Mouse (Mus musculus) midbrain, embryonic 13.5 days (tissue): ENCODE data around the gene Capns2. TPM values are rescaled to one million over a fixed set of nuclear protein-coding genes. Genes with fewer than 3 reads are reported as not detected.

Source experiments
- ATAC-seq: fragments of 200-750 bp; cut with Nextera tagmentation; 2 replicates; pipeline ENCODE4 v1.8.0; 2017; ENCODE audit warnings: mild to moderate bottlenecking, moderate TSS enrichment, moderate library complexity
- H3K27ac ChIP-seq: fragments of 300-500 bp; sonication (generic); 2 replicates; pipeline ENCODE4 v1.5.1; 2015; ENCODE audit warnings: inconsistent platforms, mild to moderate bottlenecking, moderate library complexity
- H3K27me3 ChIP-seq: fragments of 300-500 bp; sonication (generic); 2 replicates; pipeline ENCODE4 v1.6.1; 2015; ENCODE audit warnings: mild to moderate bottlenecking, inconsistent platforms
- H3K36me3 ChIP-seq: fragments of 300-500 bp; sonication (generic); 2 replicates; pipeline ENCODE4 v1.6.1; 2015; ENCODE audit warnings: mild to moderate bottlenecking, inconsistent platforms
- H3K4me1 ChIP-seq: fragments of 300-500 bp; sonication (generic); replicated peaks from 2 replicates; pipeline ENCODE4 v1.6.1; 2015; ENCODE audit warnings: inconsistent platforms
- H3K4me2 ChIP-seq: fragments of 300-500 bp; sonication (generic); replicated peaks from 2 replicates; pipeline ENCODE4 v1.6.1; 2015; ENCODE audit warnings: moderate library complexity, mild to moderate bottlenecking, inconsistent platforms
- H3K4me3 ChIP-seq: fragments of 300-500 bp; sonication (generic); replicated peaks from 2 replicates; pipeline ENCODE4 v1.5.1; 2015; ENCODE audit warnings: mild to moderate bottlenecking, inconsistent platforms
- H3K9ac ChIP-seq: fragments of 300-500 bp; sonication (generic); replicated peaks from 2 replicates; pipeline ENCODE4 v1.6.1; 2015; ENCODE audit warnings: mild to moderate bottlenecking, inconsistent platforms
- H3K9me3 ChIP-seq: fragments of 300-500 bp; sonication (generic); 2 replicates; pipeline ENCODE4 v1.6.1; 2016; ENCODE audit warnings: mild to moderate bottlenecking, inconsistent platforms
- WGBS: fragments of 180-500 bp; shearing (Covaris S2); methylation state at CpG from one replicate; pipeline ENCODE4 v1.1.7; 2015; 5-methylcytosine and 5-hydroxymethylcytosine counted together
- polyA plus RNA-seq: library from polyadenylated mRNA; unstranded; fragments of >200 nt; fragmentation: Nextera tagmentation; extraction: Ambion mirVana; gene quantifications from 2 replicates; pipeline ENCODE4 v1.2.1, GENCODE M21; 2015

Capns2 gene
- 0.22 and 0.34 TPM in 2 replicates for polyA plus RNA-seq

DNA sequence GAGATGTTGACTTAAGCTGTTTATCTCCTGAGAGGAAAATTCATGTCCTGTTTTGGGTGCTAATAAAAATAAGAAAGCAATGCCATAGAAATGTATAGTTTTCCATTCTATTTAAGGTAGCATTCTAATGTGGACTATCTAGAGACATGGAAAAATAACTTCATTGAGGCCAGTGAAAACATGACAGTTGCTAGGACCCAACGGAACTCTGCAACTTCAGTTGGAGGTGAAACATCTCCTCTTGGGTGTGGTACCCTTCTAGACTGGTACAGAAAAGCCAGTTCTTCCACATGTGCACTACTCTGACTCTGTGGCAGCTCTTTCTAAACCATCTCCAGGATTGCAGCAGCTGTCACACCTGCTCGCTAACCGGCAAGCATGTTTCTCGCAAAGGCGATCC is at the start of gene Capns2:
TSS of gene Capns2 (plus strand) at position 301 of the 400 bp plus-strand sequence.
- H3K4me1 ChIP-seq, result no peaks in the 10 kb centered on the region
- no peaks in the 10 kb centered on the region for H3K36me3 ChIP-seq
- H3K27me3 ChIP-seq, result no peaks in the 10 kb centered on the region
- H3K9ac ChIP-seq, result no peak within 1 kb of the TSS
- H3K4me3 ChIP-seq, result no peak within 1 kb of the TSS
- H3K27ac ChIP-seq, result no peak within 1 kb of the TSS
- WGBS, result 93% methylated on average over 5 of the region's 5 CpGs
- no peaks in the 10 kb centered on the region for H3K9me3 ChIP-seq
- H3K4me2 ChIP-seq, result no peak within 1 kb of the TSS
- no peak for ATAC-seq

DNA sequence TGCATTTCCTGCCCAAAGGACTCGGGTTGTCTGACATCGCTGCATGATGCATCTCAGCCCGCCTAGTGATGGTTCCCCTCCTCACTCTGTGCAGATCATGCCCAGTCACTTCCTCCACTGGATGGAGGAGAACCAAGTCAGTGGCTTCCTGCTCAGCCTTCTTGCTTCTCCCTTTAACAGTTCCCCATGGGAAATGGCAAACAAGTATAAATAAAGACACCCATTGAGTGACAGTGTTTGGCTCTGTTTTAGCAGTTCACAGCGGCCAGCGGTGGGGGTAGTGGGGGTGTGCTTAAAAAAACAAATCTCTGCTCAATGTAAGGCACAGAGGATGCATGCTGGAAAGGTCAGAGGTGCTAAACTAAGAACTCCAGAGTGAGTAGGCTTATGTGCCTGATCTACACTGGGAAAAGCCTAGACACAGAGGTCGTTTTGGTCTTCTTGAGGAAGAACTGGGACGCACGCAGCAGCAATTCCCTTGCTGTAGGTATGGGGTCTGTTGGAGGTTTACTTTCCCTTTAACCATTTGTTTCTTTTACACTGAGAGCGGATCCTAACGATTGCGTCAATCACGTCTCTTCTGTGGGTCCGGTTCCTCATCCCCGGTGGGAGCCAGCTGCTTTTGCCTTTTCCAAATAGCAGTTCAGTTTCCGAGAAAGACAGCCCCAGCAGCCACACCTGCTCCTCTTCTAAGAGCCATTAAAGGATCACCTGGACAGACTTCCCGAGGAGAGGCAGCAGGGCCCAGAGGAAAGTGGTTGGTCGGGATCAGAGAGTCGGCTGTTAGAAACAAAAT is 47.8 kb upstream of the Capns2 start:
- 69% methylated on average over 18 of the region's 18 CpGs for WGBS
- no peak for ATAC-seq
- peaks cover 21% of the 10 kb centered on the region for H3K27me3 ChIP-seq

GRCm38 (mm10) chr8:92854673-92855072 is 46.5 kb upstream of the Capns2 start:
- Histone ChIP-seq H3K4me1 (peaks cover 18% of the 10 kb centered on the region; the same call in 1 of the 2 replicates), H3K4me3 (peak overlapping the region; percentile 68), H3K4me2 (peak overlapping the region; percentile 70), H3K9ac (no peak overlapping the region), H3K27me3 (peaks cover 21% of the 10 kb centered on the region), H3K27ac (no peak overlapping the region), H3K36me3 (no peaks in the 10 kb centered on the region), H3K9me3 (0 out of 2 replicates have a peak, but pooled peaks cover 2% of the 10 kb centered on the region)
- ATAC-seq, result no peak; the same call in 1 of the 2 replicates
- 80% methylated on average over 3 of the region's 3 CpGs for WGBS

More for the DNA sequence above, 47.8 kb upstream of the Capns2 start:
- no peak overlapping the region for H3K4me2 ChIP-seq
- no peak overlapping the region for H3K27ac ChIP-seq
- H3K9ac ChIP-seq, result no peak overlapping the region
- 0 out of 2 replicates have a peak, but pooled peaks cover 2% of the 10 kb centered on the region for H3K9me3 ChIP-seq
- no peak overlapping the region for H3K4me3 ChIP-seq
- H3K4me1 ChIP-seq, result peaks cover 18% of the 10 kb centered on the region; the same call in 1 of the 2 replicates
- no peaks in the 10 kb centered on the region for H3K36me3 ChIP-seq

- 1% methylated on average over 50 of the region's 50 CpGs for WGBS
- H3K36me3 ChIP-seq, result no peaks in the 10 kb centered on the region
- peak within 1 kb of the TSS; percentile 70 for H3K4me2 ChIP-seq
- peak within 1 kb of the TSS; percentile 79 for H3K9ac ChIP-seq
- peaks cover 21% of the 10 kb centered on the region for H3K27me3 ChIP-seq
- peaks cover 13% of the 10 kb centered on the region; the same call in 1 of the 2 replicates for H3K4me1 ChIP-seq
- H3K9me3 ChIP-seq, result 0 out of 2 replicates have a peak, but pooled peaks cover 2% of the 10 kb centered on the region
- peak within 1 kb of the TSS; percentile 68 for H3K4me3 ChIP-seq
- ATAC-seq, result peak; percentile 83
- H3K27ac ChIP-seq, result no peak within 1 kb of the TSS
Measured at GRCm38 (mm10) chr8:92855171-92855894, 45.9 kb upstream of the Capns2 start, which contains the start of gene Lpcat2. Gene Lpcat2 (plus strand): TSS chr8:92855339.

GRCm38 (mm10) chr8:92856273-92856986 is 44.8 kb upstream of the Capns2 start:
- Histone ChIP-seq H3K27me3 (peaks cover 21% of the 10 kb centered on the region), H3K9me3 (0 out of 2 replicates have a peak, but pooled peaks cover 2% of the 10 kb centered on the region), H3K4me1 (peaks cover 11% of the 10 kb centered on the region; the same call in 1 of the 2 replicates), H3K9ac (no peak overlapping the region), H3K4me3 (peak overlapping the region; percentile 68), H3K36me3 (no peaks in the 10 kb centered on the region), H3K4me2 (peak overlapping the region; percentile 70), H3K27ac (no peak overlapping the region)
- WGBS, result 93% methylated on average over 7 of the region's 7 CpGs
- ATAC-seq, result no peak

DNA sequence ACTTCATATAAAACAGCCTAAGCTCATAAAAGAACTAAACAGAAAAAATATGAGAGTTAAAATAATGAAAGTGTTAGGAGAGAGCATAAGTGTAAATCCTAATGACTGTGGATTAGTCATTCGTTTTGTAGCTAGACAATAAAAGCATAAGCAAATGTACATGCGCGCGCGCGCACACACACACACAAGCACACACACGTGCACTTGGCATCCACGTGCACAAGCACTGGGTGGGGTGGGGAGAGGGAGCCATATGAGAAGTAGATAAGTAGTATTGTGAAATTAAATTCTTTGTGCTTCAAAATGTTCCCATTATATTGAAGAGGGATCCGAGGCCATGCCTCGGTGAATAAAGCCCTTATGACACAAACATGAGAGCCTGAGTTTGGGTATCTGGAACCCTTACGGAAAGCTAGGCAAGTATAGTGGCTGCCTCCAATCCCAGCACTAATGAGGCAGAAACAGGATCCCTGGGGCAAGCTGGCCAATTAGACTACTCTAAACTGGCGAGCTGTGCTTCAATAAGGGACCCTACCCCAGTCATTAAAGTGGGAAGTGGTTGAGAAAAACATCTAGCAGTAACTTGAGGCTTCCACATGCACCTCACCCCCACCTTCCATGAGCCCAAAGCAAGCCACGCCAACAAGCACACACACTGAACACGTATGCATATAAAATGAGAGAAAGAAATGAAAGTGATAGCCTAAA is 42.6 kb upstream of the Capns2 start:
- 0 out of 2 replicates have a peak, but pooled peaks cover 4% of the 10 kb centered on the region for H3K9me3 ChIP-seq
- H3K27ac ChIP-seq, result no peak overlapping the region
- ATAC-seq, result no peak
- H3K4me1 ChIP-seq, result peaks cover 11% of the 10 kb centered on the region; the same call in 1 of the 2 replicates
- no peak overlapping the region for H3K4me2 ChIP-seq
- no peak overlapping the region for H3K9ac ChIP-seq
- WGBS, result 89% methylated on average over 14 of the region's 14 CpGs
- no peak overlapping the region for H3K4me3 ChIP-seq
- no peaks in the 10 kb centered on the region for H3K36me3 ChIP-seq
- peaks cover 21% of the 10 kb centered on the region for H3K27me3 ChIP-seq

- no peak overlapping the region for H3K4me2 ChIP-seq
- H3K36me3 ChIP-seq, result no peaks in the 10 kb centered on the region
- no peaks in the 10 kb centered on the region for H3K27me3 ChIP-seq
- 0 out of 2 replicates have a peak, but pooled peaks cover 2% of the 10 kb centered on the region for H3K9me3 ChIP-seq
- H3K4me3 ChIP-seq, result no peak overlapping the region
- H3K4me1 ChIP-seq, result no peaks in the 10 kb centered on the region
- WGBS, result 90% methylated on average over 1 of the region's 1 CpGs
- no peak overlapping the region for H3K9ac ChIP-seq
- H3K27ac ChIP-seq, result no peak overlapping the region
- no peak for ATAC-seq
Measured at GRCm38 (mm10) chr8:92861977-92862376, 39.2 kb upstream of the Capns2 start.

- Histone ChIP-seq H3K36me3 (no peaks in the 10 kb centered on the region), H3K9me3 (no peaks in the 10 kb centered on the region), H3K4me3 (no peak overlapping the region), H3K4me2 (no peak overlapping the region), H3K9ac (no peak overlapping the region), H3K4me1 (peaks cover 5% of the 10 kb centered on the region; the same call in 1 of the 2 replicates), H3K27me3 (no peaks in the 10 kb centered on the region), H3K27ac (no peak overlapping the region)
- no peak for ATAC-seq
- 43% methylated on average over 7 of the region's 7 CpGs for WGBS
Measured at GRCm38 (mm10) chr8:92870281-92870680, 30.9 kb upstream of the Capns2 start.

DNA sequence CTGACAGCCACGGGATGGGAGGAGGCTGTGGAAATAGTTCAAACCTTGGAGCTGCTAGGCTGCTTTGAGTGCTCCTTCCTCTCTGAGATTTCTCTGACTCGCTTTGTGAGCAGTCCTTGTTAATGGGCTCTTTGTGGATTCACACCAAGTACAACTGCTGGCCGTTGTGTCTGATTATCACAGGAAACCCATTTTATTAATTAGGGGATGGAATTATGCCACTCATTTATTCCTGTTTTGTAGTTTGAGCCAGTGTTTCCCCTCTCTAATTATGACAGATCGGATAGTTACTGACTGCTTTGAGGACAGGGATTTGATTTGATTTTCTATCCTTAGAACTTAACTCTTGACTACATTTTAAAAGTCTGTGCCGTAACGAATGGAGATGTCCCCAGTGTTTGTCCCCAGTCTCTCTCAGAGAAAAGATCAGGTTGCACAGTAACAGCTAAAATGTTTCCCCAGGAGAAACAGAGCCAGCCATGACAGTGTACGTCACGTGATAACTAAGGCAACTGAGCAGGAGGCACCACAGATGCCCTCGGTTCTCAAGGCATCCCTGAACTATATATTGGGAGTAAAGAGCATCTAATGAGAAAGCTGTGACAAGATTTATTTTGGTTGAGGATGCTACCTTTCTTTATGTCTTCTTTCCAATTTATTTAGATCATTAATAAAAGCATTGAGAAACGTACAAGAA is 29.0 kb upstream of the Capns2 start:
- H3K36me3 ChIP-seq, result no peaks in the 10 kb centered on the region
- no peaks in the 10 kb centered on the region for H3K27me3 ChIP-seq
- peaks cover 5% of the 10 kb centered on the region; the same call in 1 of the 2 replicates for H3K4me1 ChIP-seq
- H3K4me3 ChIP-seq, result no peak overlapping the region
- no peak overlapping the region for H3K9ac ChIP-seq
- H3K27ac ChIP-seq, result no peak overlapping the region
- H3K4me2 ChIP-seq, result no peak overlapping the region
- H3K9me3 ChIP-seq, result no peaks in the 10 kb centered on the region
- no peak for ATAC-seq
- WGBS, result 69% methylated on average over 10 of the region's 10 CpGs

- H3K27me3 ChIP-seq, result no peaks in the 10 kb centered on the region
- 0 out of 2 replicates have a peak, but pooled peaks cover 4% of the 10 kb centered on the region for H3K36me3 ChIP-seq
- peaks cover 4% of the 10 kb centered on the region; the same call in 1 of the 2 replicates for H3K9me3 ChIP-seq
- H3K9ac ChIP-seq, result no peak overlapping the region
- no peak overlapping the region for H3K4me3 ChIP-seq
- H3K27ac ChIP-seq, result no peak overlapping the region
- WGBS, result 66% methylated on average over 10 of the region's 10 CpGs
- no peaks in the 10 kb centered on the region for H3K4me1 ChIP-seq
- no peak for ATAC-seq
- H3K4me2 ChIP-seq, result no peak overlapping the region
Measured at GRCm38 (mm10) chr8:92875795-92876194, 25.4 kb upstream of the Capns2 start.
